Mouse (Mus musculus): ENCODE results near the gene Cdhr3.

Gene Cdhr3

GRCm38 (mm10) chr12:33056574-33056973 lies 36.1 kb downstream of the Cdhr3 start:
- Histone ChIP-seq H3K4me1 (replicated peaks; ENCODE audit: low read depth, low read length) (peaks cover 29% of the 10 kb centered on the region), H3K9me3 (ENCODE audit: low read length) (no peaks in the 10 kb centered on the region), H3K4me3 (replicated peaks; ENCODE audit: low read length) (no peak overlapping the region), H3K27me3 (ENCODE audit: insufficient read depth, low read length) (peaks cover 22% of the 10 kb centered on the region), H3K36me3 (ENCODE audit: insufficient read depth, low read length) (no peaks in the 10 kb centered on the region)
- no peak for TF ChIP-seq NANOG (IDR thresholded peaks at IDR 0.05; ENCODE audit: borderline replicate concordance, low read length)
- no peak for TF ChIP-seq POU5F1 (IDR thresholded peaks at IDR 0.05; ENCODE audit: borderline replicate concordance, low read length)
- TF ChIP-seq CTCF (conservative IDR thresholded peaks at IDR 0.05; ENCODE audit: low read length) = no peak

- Histone ChIP-seq H3K4me1 (replicated peaks; ENCODE audit: low read depth, low read length) (peaks cover 26% of the 10 kb centered on the region), H3K9me3 (ENCODE audit: low read length) (no peaks in the 10 kb centered on the region), H3K36me3 (ENCODE audit: insufficient read depth, low read length) (no peaks in the 10 kb centered on the region), H3K4me3 (replicated peaks; ENCODE audit: low read length) (no peak overlapping the region), H3K27me3 (ENCODE audit: insufficient read depth, low read length) (peaks cover 25% of the 10 kb centered on the region)
- TF ChIP-seq NANOG (IDR thresholded peaks at IDR 0.05; ENCODE audit: borderline replicate concordance, low read length) = no peak
- TF ChIP-seq POU5F1 (IDR thresholded peaks at IDR 0.05; ENCODE audit: borderline replicate concordance, low read length) = no peak
- no peak for TF ChIP-seq CTCF (conservative IDR thresholded peaks at IDR 0.05; ENCODE audit: low read length)
Observed at GRCm38 (mm10) chr12:33056074-33056473, 36.6 kb downstream of the Cdhr3 start.

- Histone ChIP-seq H3K4me1 (replicated peaks; ENCODE audit: low read depth, low read length) (peaks cover 26% of the 10 kb centered on the region), H3K9me3 (ENCODE audit: low read length) (no peaks in the 10 kb centered on the region), H3K4me3 (replicated peaks; ENCODE audit: low read length) (0 out of 2 replicates have a peak overlapping the region, but pooled peaks have one; percentile 23), H3K27me3 (ENCODE audit: insufficient read depth, low read length) (peaks cover 27% of the 10 kb centered on the region), H3K36me3 (ENCODE audit: insufficient read depth, low read length) (no peaks in the 10 kb centered on the region)
- no peak for TF ChIP-seq NANOG (IDR thresholded peaks at IDR 0.05; ENCODE audit: borderline replicate concordance, low read length)
- TF ChIP-seq POU5F1 (IDR thresholded peaks at IDR 0.05; ENCODE audit: borderline replicate concordance, low read length) = no peak
- TF ChIP-seq CTCF (conservative IDR thresholded peaks at IDR 0.05; ENCODE audit: low read length) = no peak
Observed at GRCm38 (mm10) chr12:33053746-33054145, 38.9 kb downstream of the Cdhr3 start.

- no peaks in the 10 kb centered on the region for H3K36me3 ChIP-seq (ENCODE audit: insufficient read depth, low read length)
- H3K9me3 ChIP-seq (ENCODE audit: low read length) = no peaks in the 10 kb centered on the region
- 0 out of 2 replicates have a peak overlapping the region, but pooled peaks have one; percentile 4 for H3K4me3 ChIP-seq (replicated peaks; ENCODE audit: low read length)
- H3K4me1 ChIP-seq (replicated peaks; ENCODE audit: low read depth, low read length) = peaks cover 26% of the 10 kb centered on the region
- no peak for TF ChIP-seq NANOG (IDR thresholded peaks at IDR 0.05; ENCODE audit: borderline replicate concordance, low read length)
- TF ChIP-seq CTCF (conservative IDR thresholded peaks at IDR 0.05; ENCODE audit: low read length) = no peak
- no peak for TF ChIP-seq POU5F1 (IDR thresholded peaks at IDR 0.05; ENCODE audit: borderline replicate concordance, low read length)
- peaks cover 25% of the 10 kb centered on the region for H3K27me3 ChIP-seq (ENCODE audit: insufficient read depth, low read length)
Observed at GRCm38 (mm10) chr12:33053311-33053710, 39.4 kb downstream of the Cdhr3 start.

- Histone ChIP-seq H3K27me3 (ENCODE audit: insufficient read depth, low read length) (peaks cover 13% of the 10 kb centered on the region), H3K4me1 (replicated peaks; ENCODE audit: low read depth, low read length) (peaks cover 9% of the 10 kb centered on the region), H3K4me3 (replicated peaks; ENCODE audit: low read length) (no peak overlapping the region), H3K9me3 (ENCODE audit: low read length) (no peaks in the 10 kb centered on the region), H3K36me3 (ENCODE audit: insufficient read depth, low read length) (no peaks in the 10 kb centered on the region)
- TF ChIP-seq NANOG (IDR thresholded peaks at IDR 0.05; ENCODE audit: borderline replicate concordance, low read length) (no peak), CTCF (conservative IDR thresholded peaks at IDR 0.05; ENCODE audit: low read length) (no peak), POU5F1 (IDR thresholded peaks at IDR 0.05; ENCODE audit: borderline replicate concordance, low read length) (no peak)
Observed at GRCm38 (mm10) chr12:33048391-33048790, 44.3 kb downstream of the Cdhr3 start.

GRCm38 (mm10) chr12:33046434-33046833 lies 46.2 kb downstream of the Cdhr3 start:
- no peaks in the 10 kb centered on the region for H3K4me1 ChIP-seq (replicated peaks; ENCODE audit: low read depth, low read length)
- H3K4me3 ChIP-seq (replicated peaks; ENCODE audit: low read length) = no peak overlapping the region
- peaks cover 11% of the 10 kb centered on the region for H3K27me3 ChIP-seq (ENCODE audit: insufficient read depth, low read length)
- TF ChIP-seq NANOG (IDR thresholded peaks at IDR 0.05; ENCODE audit: borderline replicate concordance, low read length) (no peak), CTCF (conservative IDR thresholded peaks at IDR 0.05; ENCODE audit: low read length) (no peak), POU5F1 (IDR thresholded peaks at IDR 0.05; ENCODE audit: borderline replicate concordance, low read length) (no peak)
- no peaks in the 10 kb centered on the region for H3K9me3 ChIP-seq (ENCODE audit: low read length)
- no peaks in the 10 kb centered on the region for H3K36me3 ChIP-seq (ENCODE audit: insufficient read depth, low read length)

GRCm38 (mm10) chr12:33045533-33046361 lies 46.9 kb downstream of the Cdhr3 start:
- no peaks in the 10 kb centered on the region for H3K9me3 ChIP-seq (ENCODE audit: low read length)
- H3K4me3 ChIP-seq (replicated peaks; ENCODE audit: low read length) = no peak overlapping the region
- H3K36me3 ChIP-seq (ENCODE audit: insufficient read depth, low read length) = no peaks in the 10 kb centered on the region
- no peaks in the 10 kb centered on the region for H3K4me1 ChIP-seq (replicated peaks; ENCODE audit: low read depth, low read length)
- H3K27me3 ChIP-seq (ENCODE audit: insufficient read depth, low read length) = peaks cover 8% of the 10 kb centered on the region
- TF ChIP-seq POU5F1 (IDR thresholded peaks at IDR 0.05; ENCODE audit: borderline replicate concordance, low read length) (no peak), NANOG (IDR thresholded peaks at IDR 0.05; ENCODE audit: borderline replicate concordance, low read length) (no peak), CTCF (conservative IDR thresholded peaks at IDR 0.05; ENCODE audit: low read length) (no peak)

- Histone ChIP-seq H3K27me3 (ENCODE audit: insufficient read depth, low read length) (peaks cover 11% of the 10 kb centered on the region), H3K4me3 (replicated peaks; ENCODE audit: low read length) (no peak overlapping the region), H3K4me1 (replicated peaks; ENCODE audit: low read depth, low read length) (no peaks in the 10 kb centered on the region), H3K36me3 (ENCODE audit: insufficient read depth, low read length) (no peaks in the 10 kb centered on the region), H3K9me3 (ENCODE audit: low read length) (no peaks in the 10 kb centered on the region)
- no peak for TF ChIP-seq CTCF (conservative IDR thresholded peaks at IDR 0.05; ENCODE audit: low read length)
- TF ChIP-seq POU5F1 (IDR thresholded peaks at IDR 0.05; ENCODE audit: borderline replicate concordance, low read length) = no peak
- TF ChIP-seq NANOG (IDR thresholded peaks at IDR 0.05; ENCODE audit: borderline replicate concordance, low read length) = no peak
Observed at GRCm38 (mm10) chr12:33041476-33041875, 51.2 kb downstream of the Cdhr3 start.
